Mouse (Mus musculus) cerebellum, postnatal 36 days (tissue): ENCODE data around the gene Areg.

Source experiments
- DNase-seq, 2 experiments: peaks; one replicate each; pipeline ENCODE4 v3.0.0; 2021 to 2022; ENCODE audit warnings: mixed read lengths in 2 of 2

The Areg gene

DNA sequence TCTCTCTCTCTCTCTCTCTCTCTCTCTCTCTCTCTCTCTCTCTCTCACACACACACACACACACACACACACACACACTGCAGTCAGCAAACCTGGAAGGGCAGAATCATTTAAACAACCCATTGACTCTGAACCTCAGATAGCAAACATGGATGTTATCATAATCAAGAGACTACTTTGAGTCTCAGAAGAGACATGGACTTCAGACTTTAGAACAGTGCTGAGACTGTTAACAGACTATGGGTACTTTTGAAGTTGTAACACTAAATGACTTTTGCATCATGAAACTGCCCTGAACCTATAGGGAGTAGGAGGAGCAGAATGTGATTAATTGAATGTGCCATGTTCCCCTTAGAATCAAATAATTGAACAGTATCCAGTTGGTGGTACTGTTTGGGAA is 37.0 kb downstream of the Areg start:
- no peak for DNase-seq

DNA sequence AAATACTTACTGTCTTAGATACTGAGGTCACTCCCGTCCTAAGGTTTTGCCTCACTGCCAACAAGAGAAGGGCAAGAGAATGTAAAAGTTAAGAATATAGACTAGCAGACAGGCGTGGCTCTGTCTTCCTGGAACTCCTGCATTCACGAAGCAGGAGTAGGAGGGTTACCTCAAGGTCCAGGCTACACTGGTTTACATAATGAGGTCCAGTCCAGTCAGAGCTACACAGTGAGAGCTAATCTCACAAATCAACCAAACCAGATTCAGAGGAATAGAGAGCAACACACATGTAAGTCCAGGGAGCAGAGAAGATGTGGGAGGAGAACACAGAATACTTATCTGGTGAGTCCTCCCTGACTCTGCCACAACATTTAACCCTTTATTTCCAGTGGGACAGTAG is 55.2 kb downstream of the Areg start:
- no peak for DNase-seq
